Mouse (Mus musculus): ENCODE results near the gene Olfml3. TPM values are rescaled to one million over a fixed set of nuclear protein-coding genes. Genes with fewer than 3 reads are reported as not detected.

Olfml3 gene
- 4.2 TPM for polyA plus RNA-seq (2014; fragmentation: Illumina TruSeq; extraction: RNeasy Lipid Tissue Mini Kit (QIAGEN cat#74804); ENCODE audit: low read depth, low replicate concordance)

GRCm38 (mm10) chr3:103737778-103738571, at the start of gene Olfml3:
TSS of gene Olfml3 (minus strand) at chr3:103738001.

DNA sequence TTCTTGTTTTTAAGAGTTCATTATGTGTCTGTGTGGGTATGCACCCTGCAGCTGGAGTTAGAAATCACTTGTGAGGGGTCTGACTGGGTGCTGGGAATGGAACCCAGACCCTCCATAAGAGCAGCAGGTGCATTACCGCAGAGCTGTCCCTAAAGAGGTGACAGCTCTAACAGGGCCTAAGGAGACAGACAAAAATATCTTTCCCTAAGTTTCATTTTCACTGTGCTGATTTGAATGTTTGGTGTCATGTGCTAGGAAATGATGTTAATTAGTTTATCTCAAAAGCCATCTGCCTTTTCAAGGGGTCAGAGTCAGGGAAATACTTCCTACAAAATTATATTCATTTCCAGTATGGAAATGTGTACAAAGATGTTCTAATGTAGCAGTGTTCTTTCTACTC, 1.5 kb upstream of the Olfml3 start, which contains the start of gene Gm10964:
Gene Gm10964 (plus strand): TSS at position 38 of the 400 bp plus-strand sequence.

Other genes starting within 250 kb of the Olfml3 start
- gene Syt6, start 162.8 kb downstream of the Olfml3 start, polyA plus RNA-seq (2014; fragmentation: Illumina TruSeq; extraction: RNeasy Lipid Tissue Mini Kit (QIAGEN cat#74804); ENCODE audit: low read depth, low replicate concordance): not detected
- not detected for gene Atg4a-ps, start 91.9 kb downstream of the Olfml3 start, polyA plus RNA-seq (2014; fragmentation: Illumina TruSeq; extraction: RNeasy Lipid Tissue Mini Kit (QIAGEN cat#74804); ENCODE audit: low read depth, low replicate concordance)
- not detected for gene Gm10964, start 1.4 kb upstream of the Olfml3 start, polyA plus RNA-seq (2014; fragmentation: Illumina TruSeq; extraction: RNeasy Lipid Tissue Mini Kit (QIAGEN cat#74804); ENCODE audit: low read depth, low replicate concordance)
- 152 TPM for gene Hipk1, start 53.6 kb upstream of the Olfml3 start, polyA plus RNA-seq (2014; fragmentation: Illumina TruSeq; extraction: RNeasy Lipid Tissue Mini Kit (QIAGEN cat#74804); ENCODE audit: low read depth, low replicate concordance)
- gene Dclre1b, start 71.4 kb upstream of the Olfml3 start, polyA plus RNA-seq (2014; fragmentation: Illumina TruSeq; extraction: RNeasy Lipid Tissue Mini Kit (QIAGEN cat#74804); ENCODE audit: low read depth, low replicate concordance): 4.9 TPM
- 32.3 TPM for gene Ap4b1, start 71.5 kb upstream of the Olfml3 start, polyA plus RNA-seq (2014; fragmentation: Illumina TruSeq; extraction: RNeasy Lipid Tissue Mini Kit (QIAGEN cat#74804); ENCODE audit: low read depth, low replicate concordance)
- gene Gm43064, start 71.6 kb upstream of the Olfml3 start, polyA plus RNA-seq (2014; fragmentation: Illumina TruSeq; extraction: RNeasy Lipid Tissue Mini Kit (QIAGEN cat#74804); ENCODE audit: low read depth, low replicate concordance): 0.41 TPM
- gene Bcl2l15, start 94.6 kb upstream of the Olfml3 start, polyA plus RNA-seq (2014; fragmentation: Illumina TruSeq; extraction: RNeasy Lipid Tissue Mini Kit (QIAGEN cat#74804); ENCODE audit: low read depth, low replicate concordance): 1.9 TPM
- 5.0 TPM for gene Ptpn22, start 121.8 kb upstream of the Olfml3 start, polyA plus RNA-seq (2014; fragmentation: Illumina TruSeq; extraction: RNeasy Lipid Tissue Mini Kit (QIAGEN cat#74804); ENCODE audit: low read depth, low replicate concordance)
- 111 TPM for gene Rsbn1, start 176.1 kb upstream of the Olfml3 start, polyA plus RNA-seq (2014; fragmentation: Illumina TruSeq; extraction: RNeasy Lipid Tissue Mini Kit (QIAGEN cat#74804); ENCODE audit: low read depth, low replicate concordance)
- 127 TPM for gene Phtf1, start 230.1 kb upstream of the Olfml3 start, polyA plus RNA-seq (2014; fragmentation: Illumina TruSeq; extraction: RNeasy Lipid Tissue Mini Kit (QIAGEN cat#74804); ENCODE audit: low read depth, low replicate concordance)

Measured in testis, adult 10 weeks (tissue).